Mouse (Mus musculus) thymus, adult 2 months (tissue): Measurements from ENCODE around the gene Raly. TPM values are rescaled to one million over a fixed set of nuclear protein-coding genes. Genes with fewer than 3 reads are reported as not detected.

ENCODE experiments used
- DNase-seq: peaks from one replicate; pipeline ENCODE4 v3.0.0; 2021
- H3K27ac ChIP-seq: fragments of 200-500 bp; 2 replicates; pipeline ENCODE4 v1.5.1; 2012; ENCODE audit warnings: low read length, control low read depth; ENCODE audit not compliant: control insufficient read depth, insufficient read depth
- H3K27me3 ChIP-seq: fragments of 200-500 bp; 2 replicates; pipeline ENCODE4 v1.6.1; 2012; ENCODE audit warnings: mild to moderate bottlenecking, low read length, moderate library complexity, mixed read lengths; ENCODE audit not compliant: control insufficient read depth, insufficient read depth
- H3K36me3 ChIP-seq: fragments of 200-500 bp; 2 replicates; pipeline ENCODE4 v1.6.1; 2012; ENCODE audit warnings: mild to moderate bottlenecking, low read length, moderate library complexity; ENCODE audit not compliant: control insufficient read depth, insufficient read depth
- H3K4me1 ChIP-seq: fragments of 200-500 bp; replicated peaks from 2 replicates; pipeline ENCODE4 v1.6.1; 2012; ENCODE audit warnings: low read length; ENCODE audit not compliant: control insufficient read depth, insufficient read depth
- H3K4me3 ChIP-seq: fragments of 200-500 bp; 2 replicates; pipeline ENCODE4 v1.5.1; 2012; ENCODE audit warnings: mild to moderate bottlenecking, low read length, control low read depth, moderate library complexity; ENCODE audit not compliant: control insufficient read depth, insufficient read depth
- CTCF ChIP-seq: fragments of 200-500 bp; IDR thresholded peaks from 2 replicates; pipeline ENCODE4 v1.5.1; 2012; ENCODE audit warnings: mild to moderate bottlenecking, control low read depth, low read length, moderate library complexity, borderline replicate concordance; ENCODE audit not compliant: control insufficient read depth, poor library complexity, insufficient read depth; ENCODE audit errors: extremely low read depth
- POLR2A ChIP-seq: fragments of 200-500 bp; IDR thresholded peaks from 2 replicates; pipeline ENCODE4 v1.6.1; 2012; ENCODE audit warnings: mild to moderate bottlenecking, low read length, control low read depth, moderate library complexity; ENCODE audit not compliant: control insufficient read depth, poor library complexity, insufficient read depth; ENCODE audit errors: extremely low read depth
- WGBS: fragments of 180-500 bp; shearing (Covaris S2); methylation state at CpG from one replicate; pipeline ENCODE4 v1.1.7; 2018; 5-methylcytosine and 5-hydroxymethylcytosine counted together
- polyA plus RNA-seq: library from polyadenylated mRNA; depleted of rRNA; stranded (reverse); fragments of >200 nt; gene quantifications from 2 replicates; pipeline ENCODE4 v1.2.3, GENCODE M21; 2012; rRNA removed

Raly gene
- 437 and 554 TPM in 2 replicates for polyA plus RNA-seq

GRCm38 (mm10) chr2:154790656-154791483, at the start of gene Raly, which contains the start of gene a:
TSS of gene Raly (plus strand) at chr2:154791096.
TSS of gene a (plus strand) at chr2:154791402.
- peaks cover 3% of the 10 kb centered on the region; the same call in 1 of the 2 replicates for H3K4me1 ChIP-seq
- TF ChIP-seq CTCF (0 out of 2 replicates have a peak, but pooled peaks have one; percentile 15), POLR2A (peak; percentile 100)
- H3K4me3 ChIP-seq: peak within 1 kb of the TSS; percentile 75
- peak; percentile 98 for DNase-seq
- peak within 1 kb of the TSS; percentile 80 for H3K27ac ChIP-seq
- no peaks in the 10 kb centered on the region for H3K36me3 ChIP-seq
- 1% methylated on average over 79 of the region's 89 CpGs for WGBS
- no peaks in the 10 kb centered on the region for H3K27me3 ChIP-seq

GRCm38 (mm10) chr2:154742911-154743819, 47.7 kb upstream of the Raly start:
- H3K4me3 ChIP-seq: no peak overlapping the region
- H3K36me3 ChIP-seq: no peaks in the 10 kb centered on the region
- H3K27me3 ChIP-seq: no peaks in the 10 kb centered on the region
- 95% methylated on average over 10 of the region's 10 CpGs for WGBS
- H3K27ac ChIP-seq: no peak overlapping the region
- no peaks in the 10 kb centered on the region for H3K4me1 ChIP-seq
- no peak for DNase-seq
- TF ChIP-seq CTCF (no peak), POLR2A (no peak)

GRCm38 (mm10) chr2:154743915-154744314, 47.0 kb upstream of the Raly start:
- Histone ChIP-seq H3K27me3 (no peaks in the 10 kb centered on the region), H3K4me1 (no peaks in the 10 kb centered on the region), H3K4me3 (no peak overlapping the region), H3K27ac (no peak overlapping the region), H3K36me3 (no peaks in the 10 kb centered on the region)
- no peak for DNase-seq
- TF ChIP-seq CTCF (no peak), POLR2A (no peak)
- 91% methylated on average over 4 of the region's 4 CpGs for WGBS

- H3K4me3 ChIP-seq: no peak overlapping the region
- WGBS: 94% methylated on average over 2 of the region's 2 CpGs
- TF ChIP-seq POLR2A (no peak), CTCF (no peak)
Measured at GRCm38 (mm10) chr2:154748383-154748782, 42.5 kb upstream of the Raly start.

GRCm38 (mm10) chr2:154749046-154750036, 41.6 kb upstream of the Raly start:
- no peak for DNase-seq
- H3K27ac ChIP-seq: no peak overlapping the region
- WGBS: 91% methylated on average over 23 of the region's 23 CpGs
- TF ChIP-seq CTCF (no peak), POLR2A (no peak)
- no peaks in the 10 kb centered on the region for H3K4me1 ChIP-seq
- H3K36me3 ChIP-seq: no peaks in the 10 kb centered on the region
- no peak overlapping the region for H3K4me3 ChIP-seq
- H3K27me3 ChIP-seq: no peaks in the 10 kb centered on the region; the same call in 1 of the 2 replicates

More at GRCm38 (mm10) chr2:154748383-154748782, 42.5 kb upstream of the Raly start:
- H3K36me3 ChIP-seq: no peaks in the 10 kb centered on the region
- H3K27ac ChIP-seq: no peak overlapping the region
- no peaks in the 10 kb centered on the region for H3K4me1 ChIP-seq
- DNase-seq: no peak
- no peaks in the 10 kb centered on the region; the same call in 1 of the 2 replicates for H3K27me3 ChIP-seq
